Mouse (Mus musculus) gastrocnemius, adult 2 months (tissue): ENCODE results near the gene Tmem164. TPM values are rescaled to one million over a fixed set of nuclear protein-coding genes. Genes with fewer than 3 reads are reported as not detected.

Source experiments
- DNase-seq: peaks from one replicate; pipeline ENCODE4 v3.0.0; 2022
- H3K27ac ChIP-seq: fragments of 200-600 bp; 2 replicates; pipeline ENCODE4 v1.8.1; 2022; ENCODE audit warnings: mild to moderate bottlenecking
- H3K4me3 ChIP-seq: fragments of 200-600 bp; 2 replicates; pipeline ENCODE4 v1.8.1; 2022; ENCODE audit warnings: mild to moderate bottlenecking, moderate library complexity
- CTCF ChIP-seq: fragments of 200-600 bp; IDR thresholded peaks from 2 replicates; pipeline ENCODE4 v1.8.1; 2022; ENCODE audit warnings: antibody characterized with exemption, mild to moderate bottlenecking, moderate library complexity
- intact Hi-C: fragments of 180-260 bp; cut with DNase I; formaldehyde crosslinking; loops from one replicate; pipeline ENCODE4 v1.15.1; 2025
- total RNA-seq, 2 experiments: library from RNA; stranded (reverse); gene quantifications; 2 replicates each; pipeline ENCODE4 v1.2.3; 2021

The Tmem164 gene
- total RNA-seq, 2 experiments from 2014 or later, result 1.7 to 2.9 TPM

DNA sequence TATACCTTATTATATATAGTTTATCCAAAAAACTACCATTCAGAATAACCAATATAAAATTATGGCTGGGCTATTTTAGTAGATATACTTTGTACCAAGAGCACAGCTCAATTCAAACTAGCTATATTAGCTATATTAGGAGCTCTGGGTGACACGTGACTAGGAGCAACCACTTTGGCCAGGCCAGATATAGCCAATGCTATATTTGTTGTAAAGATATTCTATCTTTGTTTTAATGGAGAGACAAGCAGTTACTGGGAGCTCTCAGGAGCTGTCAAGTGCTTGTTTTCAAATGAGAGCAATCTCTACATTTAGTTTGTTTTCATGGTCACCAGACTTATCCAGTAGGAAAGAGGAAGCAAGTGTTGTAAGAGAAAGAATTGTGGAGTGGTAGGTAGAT lies 144.1 kb downstream of the Tmem164 start:
- no peak overlapping the region for H3K27ac ChIP-seq
- H3K4me3 ChIP-seq, result no peak overlapping the region
- no peak for TF ChIP-seq CTCF
- DNase-seq, result no peak
- intact Hi-C loops, result no loop called here

DNA sequence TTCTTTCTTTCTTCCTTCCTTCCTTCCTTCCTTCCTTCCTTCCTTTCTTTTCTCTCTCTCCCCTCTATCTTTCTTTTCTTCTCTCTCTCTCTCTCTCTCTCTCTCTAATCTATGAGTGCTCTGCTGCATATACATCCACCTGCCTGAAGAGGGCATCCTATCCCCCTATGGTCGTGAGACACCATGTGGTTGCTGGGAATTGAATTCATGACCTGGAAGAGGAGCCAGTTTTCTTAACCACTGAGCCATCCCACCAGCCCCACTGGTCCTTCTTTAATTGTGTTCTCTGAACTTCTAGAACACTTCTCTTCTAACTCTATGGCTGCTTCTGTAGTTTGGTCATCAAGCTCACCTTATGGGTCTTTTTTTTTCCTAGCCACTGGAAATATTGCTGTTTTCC lies 146.4 kb downstream of the Tmem164 start:
- peak; percentile 15; the same call in 1 of the 2 replicates for TF ChIP-seq CTCF
- no peak for DNase-seq
- H3K27ac ChIP-seq, result no peak overlapping the region
- intact Hi-C loops, result no loop called here
- no peak overlapping the region for H3K4me3 ChIP-seq

DNA sequence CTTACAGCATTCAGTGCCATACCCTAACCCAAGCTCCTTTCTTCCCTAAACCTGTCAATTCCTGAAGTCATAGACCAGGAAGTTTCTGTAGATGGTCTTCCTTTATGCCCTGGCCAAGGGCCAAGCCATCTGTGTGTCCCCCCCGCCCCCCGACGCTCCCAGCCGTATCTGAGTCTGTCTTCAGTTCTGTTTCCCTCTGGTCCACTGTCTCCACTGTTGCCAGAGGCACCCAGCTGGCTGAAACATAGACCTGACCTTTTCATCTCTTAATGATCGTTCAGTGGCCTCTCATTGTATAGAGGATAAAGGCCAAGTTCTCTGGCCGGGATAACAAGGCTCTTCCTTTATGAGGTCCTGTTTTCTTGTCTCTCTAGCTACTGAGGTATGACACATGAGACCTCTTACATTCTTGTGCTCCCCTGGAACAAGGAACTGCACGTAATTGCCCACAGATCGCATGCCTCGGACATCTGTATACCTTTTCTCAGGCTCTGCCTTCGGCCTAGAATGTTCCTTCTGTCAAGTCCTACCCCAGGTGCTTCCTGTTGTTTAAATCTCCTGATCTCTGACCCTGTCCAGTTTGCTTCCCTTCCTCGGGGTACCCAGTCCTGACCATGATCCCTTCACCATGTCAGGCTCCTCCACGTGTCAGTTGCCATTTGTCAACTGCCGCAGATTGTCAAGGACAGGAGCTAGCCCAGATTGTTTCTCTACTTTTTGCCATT lies 147.1 kb downstream of the Tmem164 start:
- Histone ChIP-seq H3K27ac (no peak overlapping the region), H3K4me3 (no peak overlapping the region)
- intact Hi-C loops, result no loop called here
- no peak for TF ChIP-seq CTCF
- DNase-seq, result no peak

DNA sequence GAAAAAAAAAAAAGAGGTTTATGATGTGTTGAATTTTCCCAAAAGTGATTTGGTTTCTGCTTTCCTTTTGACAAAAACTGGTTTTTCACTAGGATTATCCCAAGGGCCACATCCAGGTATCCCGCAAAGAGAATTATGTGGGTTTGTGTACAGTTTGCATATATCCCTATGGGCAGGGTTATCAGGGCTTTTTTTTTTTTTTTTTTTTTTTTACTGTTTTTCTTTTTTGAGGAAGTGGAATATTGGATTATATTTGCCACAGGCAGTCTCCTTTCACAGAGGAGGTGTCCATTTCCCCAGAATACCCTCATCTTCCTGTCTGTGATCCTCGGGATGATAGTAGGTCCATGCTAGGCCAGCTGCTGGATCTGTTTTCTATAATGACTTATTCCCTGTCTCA lies 148.1 kb downstream of the Tmem164 start:
- no peak for DNase-seq
- no peak overlapping the region for H3K4me3 ChIP-seq
- TF ChIP-seq CTCF, result no peak
- intact Hi-C loops, result no loop called here
- H3K27ac ChIP-seq, result no peak overlapping the region

DNA sequence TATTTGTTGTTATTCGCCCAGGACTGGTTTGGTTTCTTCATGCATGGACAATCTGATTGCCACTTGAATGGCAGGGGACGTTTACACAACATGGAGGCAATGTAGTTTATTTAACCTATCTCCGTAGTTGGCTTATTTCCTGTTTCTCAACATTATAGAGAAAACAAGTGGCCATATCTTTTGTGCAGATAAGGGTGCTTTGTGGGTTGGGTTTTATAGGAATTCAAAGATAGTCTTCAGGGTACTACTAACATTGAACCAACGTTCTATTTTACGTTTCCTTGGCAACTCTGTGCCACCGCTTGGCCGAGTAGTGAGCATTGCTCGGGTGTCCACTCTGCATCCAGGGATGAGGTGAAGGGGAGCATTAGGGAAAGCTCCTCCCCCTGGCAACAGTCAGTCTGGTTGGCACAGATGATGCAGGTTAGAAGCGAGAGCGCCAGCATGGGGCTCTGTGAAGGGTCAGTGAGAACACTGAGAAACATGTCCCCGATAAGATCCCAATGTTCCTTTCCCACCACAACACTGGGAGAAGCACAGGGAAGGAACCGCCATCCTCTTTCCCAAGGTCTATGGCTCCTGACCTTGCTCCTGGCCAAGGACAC lies 148.8 kb downstream of the Tmem164 start:
- intact Hi-C loops, result no loop called here
- H3K27ac ChIP-seq, result no peak overlapping the region

DNA sequence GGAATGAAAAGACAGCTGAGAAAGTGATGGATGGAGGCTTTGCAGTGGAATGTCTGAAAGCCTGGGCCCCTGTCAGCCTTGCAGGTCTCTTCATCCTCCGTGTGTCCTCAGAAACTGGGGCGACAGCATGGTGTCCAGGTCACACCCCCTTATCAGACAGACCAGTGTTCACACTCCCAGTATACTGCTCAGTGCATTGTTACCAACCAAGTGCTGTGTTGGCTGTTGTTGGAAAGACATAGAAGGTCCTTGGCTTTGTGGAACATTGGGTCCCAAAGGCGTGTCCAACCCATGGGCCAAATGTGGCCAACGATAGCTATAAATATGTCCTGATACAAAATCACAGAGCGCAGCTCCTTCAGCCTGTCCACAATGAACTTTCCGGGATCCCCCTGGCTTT lies 149.4 kb downstream of the Tmem164 start:
- intact Hi-C loops, result no loop called here
- Histone ChIP-seq H3K27ac (no peak overlapping the region), H3K4me3 (no peak overlapping the region)
- no peak for DNase-seq
- TF ChIP-seq CTCF, result no peak

More for the DNA sequence above, 148.8 kb downstream of the Tmem164 start:
- TF ChIP-seq CTCF, result no peak
- DNase-seq, result no peak
- H3K4me3 ChIP-seq, result no peak overlapping the region

DNA sequence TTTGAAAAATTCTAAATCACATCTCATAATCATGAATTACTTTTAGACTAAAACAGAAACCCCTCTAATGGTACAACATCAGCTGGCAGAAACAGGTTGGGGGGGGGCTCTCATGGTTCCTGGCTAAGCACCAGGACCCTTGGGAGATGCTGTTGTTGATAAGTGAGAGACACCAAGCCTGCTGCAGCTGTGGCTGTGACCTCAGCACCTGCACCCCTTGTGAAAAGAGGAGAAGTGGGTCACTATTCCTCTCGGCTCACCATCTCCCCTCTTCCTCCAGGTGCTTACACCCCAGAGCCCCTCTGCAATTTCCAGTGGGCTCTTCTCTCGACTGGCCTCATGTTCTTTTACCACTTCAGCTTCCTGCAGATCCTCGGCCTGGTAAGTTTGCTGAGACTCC lies 151.0 kb downstream of the Tmem164 start:
- intact Hi-C loops, result no loop called here
- no peak for DNase-seq
- Histone ChIP-seq H3K4me3 (no peak overlapping the region), H3K27ac (no peak overlapping the region)
- no peak for TF ChIP-seq CTCF

DNA sequence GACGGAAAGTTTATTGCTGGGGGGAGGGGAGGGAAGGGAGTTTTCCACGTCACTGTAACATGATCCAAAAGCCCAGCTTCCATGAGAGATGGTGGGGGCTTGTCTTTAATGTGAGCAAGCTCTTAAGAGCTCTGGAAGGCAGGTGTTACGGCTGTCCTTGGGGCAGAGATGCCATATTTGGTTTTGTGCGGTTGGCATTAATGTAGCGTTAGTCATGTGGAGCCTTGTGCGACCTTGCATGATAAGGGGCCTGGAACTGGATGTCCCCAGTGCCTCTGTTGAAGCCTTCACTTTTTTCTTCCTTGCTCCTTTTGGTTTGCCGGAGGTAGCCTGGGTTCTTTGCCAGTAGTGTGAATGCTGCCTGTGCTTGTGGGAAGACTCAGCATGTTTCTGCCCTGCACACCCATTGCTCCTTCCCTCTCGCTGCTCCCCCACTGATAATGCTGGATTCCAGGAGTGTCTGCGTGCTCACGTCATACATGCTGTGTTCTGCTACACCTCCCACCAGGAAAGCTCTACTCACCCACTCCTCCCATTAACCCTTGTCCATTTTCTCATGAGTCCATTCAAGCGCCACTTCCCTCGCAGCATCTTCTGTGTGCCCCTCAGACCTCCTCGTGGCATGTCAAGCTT lies 152.1 kb downstream of the Tmem164 start:
- no peak overlapping the region for H3K27ac ChIP-seq
- intact Hi-C loops, result no loop called here
- TF ChIP-seq CTCF, result no peak
- no peak for DNase-seq
- no peak overlapping the region for H3K4me3 ChIP-seq

DNA sequence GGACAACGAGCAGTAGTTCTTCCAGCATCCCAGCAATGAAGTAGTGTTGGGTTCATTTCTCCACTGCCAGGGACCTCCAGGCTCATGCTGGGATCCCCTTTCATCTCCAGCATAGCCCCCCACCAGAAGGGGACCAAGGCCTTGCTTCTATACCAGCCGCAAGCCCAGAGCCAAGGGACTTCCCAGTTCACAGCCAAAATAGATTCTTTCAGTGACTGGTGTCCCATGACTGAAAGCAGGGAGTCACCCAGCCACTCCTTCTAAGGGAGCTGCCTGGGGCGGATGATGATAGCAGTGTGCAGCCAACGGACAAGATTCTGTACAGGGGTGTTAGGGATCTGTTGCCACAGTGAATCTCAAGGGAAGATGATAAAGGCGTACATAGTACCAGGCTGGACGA lies 153.6 kb downstream of the Tmem164 start:
- TF ChIP-seq CTCF, result no peak
- Histone ChIP-seq H3K4me3 (no peak overlapping the region), H3K27ac (no peak overlapping the region)
- intact Hi-C loops, result no loop called here
- DNase-seq, result no peak

DNA sequence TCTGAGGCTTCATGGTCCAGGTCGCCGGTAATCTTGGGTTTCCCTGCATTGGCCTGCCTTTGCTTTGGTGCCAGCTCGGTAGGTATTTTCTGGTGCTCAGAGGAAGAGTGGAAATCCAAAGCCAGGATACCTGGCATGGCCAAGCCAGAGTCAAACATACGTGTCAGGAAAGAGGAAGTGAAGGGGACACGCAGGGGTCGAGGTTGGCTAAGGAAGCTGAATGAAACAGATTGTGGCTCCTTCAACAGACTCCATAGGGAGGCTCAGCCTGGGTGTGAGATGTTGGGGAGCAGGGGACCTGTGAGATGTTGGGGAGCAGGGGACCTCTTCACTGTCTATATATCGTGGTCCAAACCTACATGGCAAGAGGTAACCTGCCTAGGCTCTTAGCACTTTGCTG lies 155.2 kb downstream of the Tmem164 start:
- DNase-seq, result no peak
- no peak overlapping the region for H3K4me3 ChIP-seq
- H3K27ac ChIP-seq, result no peak overlapping the region
- TF ChIP-seq CTCF, result no peak
- intact Hi-C loops, result no loop called here

DNA sequence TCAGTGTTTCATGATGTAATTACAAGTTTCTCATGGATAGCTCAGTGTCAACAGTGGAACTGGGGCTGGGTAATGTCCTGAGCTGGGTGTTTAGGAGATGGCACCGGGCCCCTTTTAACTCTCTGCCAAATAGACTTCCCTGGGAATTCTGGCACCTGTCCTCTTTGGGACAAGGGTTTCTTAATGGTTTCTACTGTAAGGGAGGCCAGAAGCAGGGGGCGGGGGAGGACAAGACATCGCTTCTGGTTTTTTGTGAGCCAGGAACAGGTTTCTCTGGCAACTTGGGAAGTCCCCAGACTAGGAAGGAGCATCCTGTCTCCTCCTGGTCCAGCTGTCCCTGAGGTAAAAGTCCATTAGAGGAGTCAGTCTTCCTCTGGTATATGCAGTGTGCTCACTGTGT lies 156.1 kb downstream of the Tmem164 start:
- intact Hi-C loops, result no loop called here
- no peak for DNase-seq
- no peak overlapping the region for H3K27ac ChIP-seq

DNA sequence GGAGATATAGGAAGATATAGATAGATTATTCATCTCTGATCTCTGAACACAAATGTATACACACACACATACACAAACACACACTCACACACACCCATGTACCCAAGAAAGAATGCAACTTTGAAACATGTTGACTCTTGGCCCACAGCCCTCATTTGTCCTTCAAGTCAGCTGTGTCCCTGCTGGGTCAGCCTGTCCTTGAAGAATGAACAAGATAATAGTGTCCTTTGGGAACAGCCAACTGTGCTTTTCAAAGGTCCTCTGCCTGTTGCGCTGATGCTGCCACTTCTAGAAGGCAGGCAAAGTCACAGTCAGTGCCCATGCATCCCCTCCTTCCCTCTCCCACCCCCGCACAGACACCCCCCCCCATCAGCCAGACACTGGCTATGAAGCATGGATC lies 157.6 kb downstream of the Tmem164 start:
- DNase-seq, result no peak
- Histone ChIP-seq H3K27ac (no peak overlapping the region), H3K4me3 (no peak overlapping the region)
- intact Hi-C loops, result no loop called here
- no peak for TF ChIP-seq CTCF

More for the DNA sequence above, 156.1 kb downstream of the Tmem164 start:
- TF ChIP-seq CTCF, result no peak
- no peak overlapping the region for H3K4me3 ChIP-seq

DNA sequence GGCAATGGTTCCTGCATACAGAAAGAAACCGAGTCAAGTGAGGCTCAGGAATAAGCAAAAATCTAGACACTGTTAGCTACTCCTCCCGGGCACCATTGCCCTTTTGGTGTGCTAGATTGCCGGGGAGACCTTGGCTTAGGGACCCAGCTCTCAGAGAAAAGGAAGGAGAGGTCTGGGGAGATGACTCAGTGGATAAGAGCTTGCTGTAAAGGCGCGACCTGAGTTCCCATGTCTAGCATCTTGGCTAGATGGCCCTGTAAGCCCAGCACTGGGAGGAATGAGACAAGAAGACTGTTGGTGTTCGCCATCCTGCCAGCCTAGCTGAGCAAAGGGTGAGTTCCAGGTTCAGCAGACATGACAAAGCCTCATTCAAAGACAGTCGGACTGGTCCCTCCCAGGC lies 158.2 kb downstream of the Tmem164 start:
- no peak for TF ChIP-seq CTCF
- no peak overlapping the region for H3K4me3 ChIP-seq
- H3K27ac ChIP-seq, result no peak overlapping the region
- intact Hi-C loops, result no loop called here
- no peak for DNase-seq
